Mouse (Mus musculus) kidney, adult 8-10 months (tissue): Measurements from ENCODE around the gene Clstn1.

Source experiments
- DNase-seq, 2 experiments: peaks; one replicate each; pipeline ENCODE4 v3.0.0; 2022

Gene Clstn1

DNA sequence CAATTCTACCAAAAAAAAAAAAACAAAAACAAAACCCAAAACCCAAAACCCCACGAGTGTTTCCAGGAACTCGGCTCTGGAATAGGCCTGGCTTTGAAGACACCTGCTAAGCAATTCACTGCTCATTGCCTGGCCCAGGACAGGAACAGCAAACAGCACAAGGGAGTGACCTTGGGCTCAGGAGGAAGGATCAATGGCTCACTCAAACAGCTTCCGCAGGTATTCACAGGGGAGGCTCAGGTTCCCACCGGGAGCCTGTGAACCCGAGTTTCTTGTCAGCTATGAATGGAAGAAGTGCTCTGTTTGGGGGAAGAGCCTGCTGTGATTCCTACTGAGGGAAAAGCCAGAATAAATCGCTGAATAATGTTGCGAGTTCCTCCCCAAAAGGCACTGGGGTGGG, 97.6 kb downstream of the Clstn1 start:
- DNase-seq, result no peak

- no peak for DNase-seq
Observed at GRCm38 (mm10) chr4:149684841-149685623, 98.8 kb downstream of the Clstn1 start.

GRCm38 (mm10) chr4:149688861-149689260, 102.6 kb downstream of the Clstn1 start:
- no peak for DNase-seq

- no peak for DNase-seq
Observed at GRCm38 (mm10) chr4:149689822-149690700, 103.8 kb downstream of the Clstn1 start.

GRCm38 (mm10) chr4:149690828-149691280, 104.6 kb downstream of the Clstn1 start:
- DNase-seq, result no peak

DNA sequence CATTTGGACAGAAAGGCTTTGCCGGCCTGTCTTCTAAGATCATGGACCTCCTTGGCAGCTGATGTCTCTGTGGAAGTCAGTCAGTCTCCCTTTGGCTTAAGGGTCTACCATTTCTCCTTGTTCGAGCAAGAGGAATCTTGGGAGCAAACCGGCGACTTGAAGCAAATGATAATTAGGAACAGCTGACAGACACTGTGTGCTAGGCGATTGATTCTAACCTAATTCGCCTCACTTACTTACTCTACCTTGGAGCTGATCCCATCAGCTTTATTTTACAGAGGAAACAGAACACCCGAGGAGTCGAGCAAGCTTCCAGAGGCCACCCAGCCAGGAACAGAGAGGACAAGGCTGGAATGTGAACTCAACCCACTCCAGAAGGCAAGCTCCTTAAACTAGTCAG, 105.1 kb downstream of the Clstn1 start:
- no peak for DNase-seq

GRCm38 (mm10) chr4:149696189-149696971, 110.1 kb downstream of the Clstn1 start:
- DNase-seq, result peak; percentile 59 to 68

DNA sequence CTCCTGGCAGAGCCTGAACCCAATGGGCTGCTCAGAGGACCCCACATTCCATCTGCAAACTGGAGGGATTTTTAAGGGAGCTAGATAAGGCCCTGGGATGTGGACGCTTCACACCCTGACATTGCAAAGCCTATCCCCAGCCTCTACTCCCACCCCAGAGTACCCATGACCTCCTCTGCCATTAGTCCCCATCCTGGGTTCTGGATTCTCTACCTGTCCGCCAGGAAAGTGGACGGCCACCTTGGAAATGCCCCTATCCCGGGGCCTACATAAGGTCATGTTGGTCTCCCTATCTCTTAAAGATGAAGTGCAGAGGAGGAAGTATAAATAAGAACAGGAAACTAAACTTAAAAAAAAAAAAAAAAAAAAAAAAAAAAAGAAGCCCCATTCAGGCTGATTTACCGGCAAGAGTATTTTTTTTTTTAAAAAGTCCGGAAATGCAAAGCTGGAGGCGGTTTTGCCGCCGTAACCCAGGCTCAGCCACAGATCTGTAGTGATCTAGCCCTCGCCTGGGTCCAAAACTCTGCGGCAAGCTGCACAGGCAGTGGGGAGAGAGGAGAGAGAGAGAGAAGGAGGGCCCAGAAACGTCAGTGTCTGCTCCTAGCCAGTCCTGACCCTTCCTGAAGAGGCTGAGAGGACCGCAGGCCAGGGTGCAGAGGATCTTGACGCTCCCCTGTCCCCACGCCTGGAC, 111.4 kb downstream of the Clstn1 start:
- peak in 1 of 2 experiments; percentile 18 for DNase-seq

GRCm38 (mm10) chr4:149698197-149698821, 112.0 kb downstream of the Clstn1 start:
- peak; percentile 33 to 54 for DNase-seq
